Mouse (Mus musculus) heart, postnatal 0 days (tissue): ENCODE results near the gene Mrpl36. TPM values are rescaled to one million over a fixed set of nuclear protein-coding genes. Genes with fewer than 3 reads are reported as not detected.

Source experiments
- ATAC-seq: fragments of 200-750 bp; cut with Nextera tagmentation; 2 replicates; pipeline ENCODE4 v1.8.0; 2017; ENCODE audit warnings: low read depth, moderate number of reproducible peaks, moderate library complexity; ENCODE audit not compliant: insufficient read depth
- DNase-seq: peaks from one replicate; pipeline ENCODE4 v3.0.0-alpha.2; 2016; ENCODE audit warnings: low spot score
- H3K27ac ChIP-seq: fragments of 300-500 bp; sonication (generic); 2 replicates; pipeline ENCODE4 v1.5.1; 2014; ENCODE audit warnings: low read depth, mild to moderate bottlenecking
- H3K27me3 ChIP-seq: fragments of 300-500 bp; sonication (generic); 2 replicates; pipeline ENCODE4 v1.6.1; 2014; ENCODE audit warnings: low read length, mixed read lengths; ENCODE audit not compliant: control insufficient read depth, insufficient read depth
- H3K36me3 ChIP-seq: fragments of 300-500 bp; sonication (generic); replicated peaks from 2 replicates; pipeline ENCODE4 v1.6.1; 2014; ENCODE audit warnings: low read length, mixed read lengths; ENCODE audit not compliant: control insufficient read depth, insufficient read depth
- H3K4me1 ChIP-seq: fragments of 300-500 bp; sonication (generic); 2 replicates; pipeline ENCODE4 v1.6.1; 2014; ENCODE audit warnings: antibody characterized with exemption; ENCODE audit not compliant: control insufficient read depth, insufficient read depth
- H3K4me2 ChIP-seq: fragments of 300-500 bp; sonication (generic); 2 replicates; pipeline ENCODE4 v1.6.1; 2014; ENCODE audit warnings: low read depth, mild to moderate bottlenecking, low read length, moderate library complexity
- H3K4me3 ChIP-seq: fragments of 300-500 bp; sonication (generic); 2 replicates; pipeline ENCODE4 v1.5.1; 2014; ENCODE audit warnings: low read depth, low read length
- H3K9ac ChIP-seq: fragments of 300-500 bp; sonication (generic); replicated peaks from 2 replicates; pipeline ENCODE4 v1.6.1; 2014; ENCODE audit warnings: low read depth, low read length, mixed read lengths
- H3K9me3 ChIP-seq: fragments of 300-500 bp; sonication (generic); replicated peaks from 2 replicates; pipeline ENCODE4 v1.6.1; 2016; ENCODE audit warnings: low read length; ENCODE audit not compliant: control insufficient read depth
- CTCF ChIP-seq: IDR thresholded peaks from 2 replicates; pipeline ENCODE4 v1.5.1; 2016; ENCODE audit warnings: antibody characterized with exemption, control low read depth, low read depth
- EP300 ChIP-seq: IDR thresholded peaks from 2 replicates; pipeline ENCODE4 v1.6.1; 2016; ENCODE audit warnings: antibody characterized with exemption, low read depth
- WGBS: fragments of 180-500 bp; shearing (Covaris S2); extraction: QIAGEN DNeasy Blood & Tissue Kit; methylation state at CpG from one replicate; pipeline ENCODE4 v1.1.7; 2014; 5-methylcytosine and 5-hydroxymethylcytosine counted together
- polyA plus RNA-seq: library from polyadenylated mRNA; unstranded; fragments of >200 nt; fragmentation: Nextera tagmentation; extraction: Ambion mirVana; gene quantifications from 2 replicates; pipeline ENCODE4 v1.2.1, GENCODE M21; 2015
- total RNA-seq: library from RNA; depleted of rRNA; stranded (reverse); fragments of >200 nt; gene quantifications from 2 replicates; pipeline ENCODE4 v1.2.3, GENCODE M21; 2014; ENCODE audit warnings: low replicate concordance

Mrpl36 gene
- total and polyA plus RNA-seq, 2 experiments from 2014 or later: 102 to 130 TPM

GRCm38 (mm10) chr13:73291102-73291501 is 37.2 kb upstream of the Mrpl36 start:
- peak; percentile 52 for ATAC-seq
- no peak overlapping the region for H3K4me2 ChIP-seq
- H3K9me3 ChIP-seq: no peaks in the 10 kb centered on the region
- peak overlapping the region; percentile 83 for H3K27ac ChIP-seq
- WGBS: 15% methylated on average over 2 of the region's 2 CpGs
- no peak overlapping the region for H3K9ac ChIP-seq
- H3K36me3 ChIP-seq: no peaks in the 10 kb centered on the region
- DNase-seq: no peak
- H3K27me3 ChIP-seq: no peaks in the 10 kb centered on the region
- H3K4me1 ChIP-seq: peaks cover 23% of the 10 kb centered on the region
- H3K4me3 ChIP-seq: no peak overlapping the region
- TF ChIP-seq EP300: no peak
- TF ChIP-seq CTCF: 0 out of 2 replicates have a peak, but pooled peaks have one; percentile 2

- Histone ChIP-seq H3K9ac (no peak overlapping the region), H3K4me3 (no peak overlapping the region), H3K27me3 (no peaks in the 10 kb centered on the region), H3K36me3 (no peaks in the 10 kb centered on the region), H3K9me3 (no peaks in the 10 kb centered on the region), H3K4me1 (peaks cover 21% of the 10 kb centered on the region), H3K27ac (peak overlapping the region; percentile 84), H3K4me2 (no peak overlapping the region)
- ATAC-seq (peak; percentile 93), DNase-seq (peak; percentile 92)
- WGBS: 14% methylated on average over 4 of the region's 4 CpGs
- TF ChIP-seq EP300 (peak; percentile 84; the same call in 1 of the 2 replicates), CTCF (no peak)
Measured at GRCm38 (mm10) chr13:73298717-73299116, 29.6 kb upstream of the Mrpl36 start.

- Histone ChIP-seq H3K9me3 (no peaks in the 10 kb centered on the region), H3K4me1 (peaks cover 21% of the 10 kb centered on the region), H3K27me3 (no peaks in the 10 kb centered on the region), H3K4me3 (no peak overlapping the region), H3K36me3 (no peaks in the 10 kb centered on the region), H3K27ac (peak overlapping the region; percentile 84), H3K9ac (no peak overlapping the region), H3K4me2 (no peak overlapping the region)
- DNase-seq: peak; percentile 52
- WGBS: 38% methylated on average over 5 of the region's 5 CpGs
- TF ChIP-seq CTCF (peak; percentile 19; the same call in 1 of the 2 replicates), EP300 (no peak)
- peak; percentile 67 for ATAC-seq
Measured at GRCm38 (mm10) chr13:73299322-73299721, 29.0 kb upstream of the Mrpl36 start.

- no peaks in the 10 kb centered on the region for H3K9me3 ChIP-seq
- ATAC-seq: no peak
- WGBS: 32% methylated on average over 6 of the region's 6 CpGs
- H3K4me1 ChIP-seq: peaks cover 17% of the 10 kb centered on the region
- no peak for DNase-seq
- H3K27ac ChIP-seq: 0 out of 2 replicates have a peak overlapping the region, but pooled peaks have one; percentile 28
- H3K4me2 ChIP-seq: no peak overlapping the region
- TF ChIP-seq EP300 (no peak), CTCF (no peak)
- H3K4me3 ChIP-seq: no peak overlapping the region
- no peak overlapping the region for H3K9ac ChIP-seq
- H3K36me3 ChIP-seq: no peaks in the 10 kb centered on the region
- no peaks in the 10 kb centered on the region for H3K27me3 ChIP-seq
Measured at GRCm38 (mm10) chr13:73304729-73305128, 23.6 kb upstream of the Mrpl36 start.

GRCm38 (mm10) chr13:73305398-73306084 is 22.8 kb upstream of the Mrpl36 start:
- no peak for DNase-seq
- Histone ChIP-seq H3K36me3 (no peaks in the 10 kb centered on the region), H3K9ac (no peak overlapping the region), H3K4me3 (no peak overlapping the region), H3K27me3 (no peaks in the 10 kb centered on the region), H3K27ac (no peak overlapping the region), H3K9me3 (no peaks in the 10 kb centered on the region), H3K4me1 (peaks cover 11% of the 10 kb centered on the region), H3K4me2 (no peak overlapping the region)
- no peak for ATAC-seq
- 58% methylated on average over 8 of the region's 8 CpGs for WGBS
- TF ChIP-seq CTCF: no peak
- TF ChIP-seq EP300: no peak

- no peaks in the 10 kb centered on the region for H3K27me3 ChIP-seq
- peaks cover 7% of the 10 kb centered on the region; the same call in 1 of the 2 replicates for H3K4me1 ChIP-seq
- ATAC-seq: no peak
- no peaks in the 10 kb centered on the region for H3K9me3 ChIP-seq
- no peak overlapping the region for H3K9ac ChIP-seq
- TF ChIP-seq EP300: no peak
- no peak for TF ChIP-seq CTCF
- no peak for DNase-seq
- no peak overlapping the region for H3K4me2 ChIP-seq
- H3K4me3 ChIP-seq: no peak overlapping the region
- WGBS: 65% methylated on average over 4 of the region's 4 CpGs
- H3K36me3 ChIP-seq: no peaks in the 10 kb centered on the region
- no peak overlapping the region for H3K27ac ChIP-seq
Measured at GRCm38 (mm10) chr13:73306085-73306410, 22.3 kb upstream of the Mrpl36 start.
